Mouse (Mus musculus): ENCODE data around the gene Sgms1.
"Not testable (repeated sequence)": the region's sequence is repeated elsewhere in the genome, so short reads cannot be mapped to it uniquely, and the experiment has no call there.

Gene Sgms1

GRCm38 (mm10) chr19:32092358-32092757 lies 297.2 kb downstream of the Sgms1 start:
- DNase-seq (ENCODE audit: low read depth, low spot score): no peak

GRCm38 (mm10) chr19:32090804-32091203 lies 298.7 kb downstream of the Sgms1 start:
- DNase-seq (ENCODE audit: low read depth, low spot score): no peak

GRCm38 (mm10) chr19:32088570-32088969 lies 300.9 kb downstream of the Sgms1 start:
- DNase-seq (ENCODE audit: low read depth, low spot score): no peak

- DNase-seq (ENCODE audit: low read depth, low spot score): no peak
Measured at GRCm38 (mm10) chr19:32087736-32088470, 301.6 kb downstream of the Sgms1 start.

GRCm38 (mm10) chr19:32084813-32085212 lies 304.7 kb downstream of the Sgms1 start:
- DNase-seq (ENCODE audit: low read depth, low spot score): not testable (repeated sequence)
